Mouse (Mus musculus) forebrain, embryonic 15.5 days (tissue): ENCODE data around the gene Rin1. TPM values are rescaled to one million over a fixed set of nuclear protein-coding genes. Genes with fewer than 3 reads are reported as not detected.

Source experiments
- polyA plus RNA-seq: library from polyadenylated mRNA; unstranded; fragments of >200 nt; fragmentation: Nextera tagmentation; extraction: Ambion mirVana; gene quantifications from 2 replicates; pipeline ENCODE4 v1.2.1, GENCODE M21; 2015

The Rin1 gene
- polyA plus RNA-seq, 1 experiment from 2014 or later = 0.97 TPM

Other genes starting within 250 kb of the Rin1 start
- 31.3 and 43.7 TPM in 2 replicates for gene Gm21992, start 238.9 kb upstream of the Rin1 start, polyA plus RNA-seq
- gene Rbm14, start 238.8 kb upstream of the Rin1 start, polyA plus RNA-seq = 81.4 and 84.6 TPM in 2 replicates
- gene Ccs, start 211.1 kb upstream of the Rin1 start, polyA plus RNA-seq = 36.9 and 39.6 TPM in 2 replicates
- gene Ccdc87, start 211.1 kb upstream of the Rin1 start, polyA plus RNA-seq = 0.41 and 0.74 TPM in 2 replicates
- gene Ctsf, start 195.4 kb upstream of the Rin1 start, polyA plus RNA-seq = 56.8 and 61.7 TPM in 2 replicates
- gene Actn3, start 172.6 kb upstream of the Rin1 start, polyA plus RNA-seq = 0.73 and 0.84 TPM in 2 replicates
- gene Zdhhc24, start 171.8 kb upstream of the Rin1 start, polyA plus RNA-seq = 21.3 and 22.7 TPM in 2 replicates
- gene Bbs1, start 143.9 kb upstream of the Rin1 start, polyA plus RNA-seq = 9.7 and 10.6 TPM in 2 replicates
- gene Dpp3, start 122.2 kb upstream of the Rin1 start, polyA plus RNA-seq = 101 and 103 TPM in 2 replicates
- gene Peli3, start 107.4 kb upstream of the Rin1 start, polyA plus RNA-seq = 11.1 and 11.6 TPM in 2 replicates
- 118 and 119 TPM in 2 replicates for gene Mrpl11, start 88.3 kb upstream of the Rin1 start, polyA plus RNA-seq
- 0.14 and 0.23 TPM in 2 replicates for gene Npas4, start 60.2 kb upstream of the Rin1 start, polyA plus RNA-seq
- 10.1 and 10.4 TPM in 2 replicates for gene Slc29a2, start 26.6 kb upstream of the Rin1 start, polyA plus RNA-seq
- 51.3 and 54.4 TPM in 2 replicates for gene B4gat1, start 11.7 kb upstream of the Rin1 start, polyA plus RNA-seq
- 3.3 and 4.0 TPM in 2 replicates for gene AC124502.3, start 11.6 kb upstream of the Rin1 start, polyA plus RNA-seq
- gene Brms1, start 9.1 kb upstream of the Rin1 start, polyA plus RNA-seq = 52.8 and 55.5 TPM in 2 replicates
- 10.3 and 11.1 TPM in 2 replicates for gene Cd248, start 17.6 kb downstream of the Rin1 start, polyA plus RNA-seq
- gene Tmem151a, start 35.0 kb downstream of the Rin1 start, polyA plus RNA-seq = 7.9 and 8.3 TPM in 2 replicates
- 53.0 and 54.3 TPM in 2 replicates for gene Yif1a, start 38.1 kb downstream of the Rin1 start, polyA plus RNA-seq
- gene Cnih2, start 48.0 kb downstream of the Rin1 start, polyA plus RNA-seq = 324 and 348 TPM in 2 replicates
- 243 and 248 TPM in 2 replicates for gene Rab1b, start 56.6 kb downstream of the Rin1 start, polyA plus RNA-seq
- 47.0 and 50.9 TPM in 2 replicates for gene Klc2, start 68.1 kb downstream of the Rin1 start, polyA plus RNA-seq
- 32.5 and 33.3 TPM in 2 replicates for gene Pacs1, start 222.6 kb downstream of the Rin1 start, polyA plus RNA-seq
- gene Sf3b2, start 245.0 kb downstream of the Rin1 start, polyA plus RNA-seq = 381 and 383 TPM in 2 replicates
- 31.4 and 31.6 TPM in 2 replicates for gene Gal3st3, start 247.8 kb downstream of the Rin1 start, polyA plus RNA-seq